Mouse (Mus musculus): ENCODE data around the gene Rnf24. TPM values are rescaled to one million over a fixed set of nuclear protein-coding genes. Genes with fewer than 3 reads are reported as not detected.

The Rnf24 gene
- 17.4 and 18.0 TPM in 2 replicates for polyA plus RNA-seq (2014; fragmentation: Nextera tagmentation; extraction: Ambion mirVana)

GRCm38 (mm10) chr2:131352747-131353563, at the start of gene Rnf24:
Gene Rnf24 (minus strand): TSS chr2:131352892.
- peak; percentile 97 for ATAC-seq (ENCODE audit: low FRiP score)
- Histone ChIP-seq H3K4me2 (replicated peaks) (peak within 1 kb of the TSS; percentile 77), H3K4me3 (replicated peaks; ENCODE audit: low read length) (peak within 1 kb of the TSS; percentile 90), H3K36me3 (replicated peaks; ENCODE audit: control insufficient read depth, insufficient read depth) (no peaks in the 10 kb centered on the region), H3K9ac (peak within 1 kb of the TSS; percentile 98), H3K27me3 (ENCODE audit: control insufficient read depth, insufficient read depth, low read length) (no peaks in the 10 kb centered on the region), H3K4me1 (replicated peaks; ENCODE audit: control insufficient read depth, insufficient read depth, low read length) (peaks cover 19% of the 10 kb centered on the region), H3K27ac (peak within 1 kb of the TSS; percentile 98), H3K9me3 (ENCODE audit: control insufficient read depth, low read length) (no peaks in the 10 kb centered on the region)
- DNase-seq (ENCODE audit: low spot score) = peak; percentile 97
- WGBS = 2% methylated on average over 53 of the region's 54 CpGs

GRCm38 (mm10) chr2:131401794-131402495, 49.3 kb upstream of the Rnf24 start:
- Histone ChIP-seq H3K4me2 (replicated peaks) (no peak overlapping the region), H3K4me1 (replicated peaks; ENCODE audit: control insufficient read depth, insufficient read depth, low read length) (no peaks in the 10 kb centered on the region), H3K4me3 (replicated peaks; ENCODE audit: low read length) (no peak overlapping the region), H3K27me3 (ENCODE audit: control insufficient read depth, insufficient read depth, low read length) (no peaks in the 10 kb centered on the region), H3K36me3 (replicated peaks; ENCODE audit: control insufficient read depth, insufficient read depth) (no peaks in the 10 kb centered on the region), H3K9ac (no peak overlapping the region), H3K9me3 (ENCODE audit: control insufficient read depth, low read length) (no peaks in the 10 kb centered on the region), H3K27ac (no peak overlapping the region)
- 77% methylated on average over 8 of the region's 8 CpGs for WGBS
- DNase-seq (ENCODE audit: low spot score) (no peak), ATAC-seq (ENCODE audit: low FRiP score) (no peak)

GRCm38 (mm10) chr2:131400846-131401245, 48.2 kb upstream of the Rnf24 start:
- H3K9me3 ChIP-seq (ENCODE audit: control insufficient read depth, low read length) = no peaks in the 10 kb centered on the region
- H3K27me3 ChIP-seq (ENCODE audit: control insufficient read depth, insufficient read depth, low read length) = no peaks in the 10 kb centered on the region
- H3K4me3 ChIP-seq (replicated peaks; ENCODE audit: low read length) = no peak overlapping the region
- H3K4me2 ChIP-seq (replicated peaks) = no peak overlapping the region
- no peaks in the 10 kb centered on the region for H3K36me3 ChIP-seq (replicated peaks; ENCODE audit: control insufficient read depth, insufficient read depth)
- ATAC-seq (ENCODE audit: low FRiP score) = no peak
- no peak overlapping the region for H3K27ac ChIP-seq
- no peaks in the 10 kb centered on the region for H3K4me1 ChIP-seq (replicated peaks; ENCODE audit: control insufficient read depth, insufficient read depth, low read length)
- no peak overlapping the region for H3K9ac ChIP-seq
- WGBS = 83% methylated on average over 2 of the region's 2 CpGs
- DNase-seq (ENCODE audit: low spot score) = no peak

GRCm38 (mm10) chr2:131397323-131397848, 44.7 kb upstream of the Rnf24 start:
- DNase-seq (ENCODE audit: low spot score) (no peak), ATAC-seq (ENCODE audit: low FRiP score) (no peak)
- no peaks in the 10 kb centered on the region for H3K27me3 ChIP-seq (ENCODE audit: control insufficient read depth, insufficient read depth, low read length)
- no peak overlapping the region for H3K4me2 ChIP-seq (replicated peaks)
- no peaks in the 10 kb centered on the region for H3K4me1 ChIP-seq (replicated peaks; ENCODE audit: control insufficient read depth, insufficient read depth, low read length)
- no peak overlapping the region for H3K27ac ChIP-seq
- no peak overlapping the region for H3K9ac ChIP-seq
- no peaks in the 10 kb centered on the region for H3K9me3 ChIP-seq (ENCODE audit: control insufficient read depth, low read length)
- WGBS = 89% methylated on average over 5 of the region's 5 CpGs
- no peaks in the 10 kb centered on the region for H3K36me3 ChIP-seq (replicated peaks; ENCODE audit: control insufficient read depth, insufficient read depth)
- H3K4me3 ChIP-seq (replicated peaks; ENCODE audit: low read length) = no peak overlapping the region

- WGBS = 87% methylated on average over 10 of the region's 10 CpGs
- H3K4me3 ChIP-seq (replicated peaks; ENCODE audit: low read length) = no peak overlapping the region
- DNase-seq (ENCODE audit: low spot score) (no peak), ATAC-seq (ENCODE audit: low FRiP score) (no peak)
- no peaks in the 10 kb centered on the region for H3K9me3 ChIP-seq (ENCODE audit: control insufficient read depth, low read length)
- no peaks in the 10 kb centered on the region for H3K27me3 ChIP-seq (ENCODE audit: control insufficient read depth, insufficient read depth, low read length)
- no peak overlapping the region for H3K4me2 ChIP-seq (replicated peaks)
- H3K36me3 ChIP-seq (replicated peaks; ENCODE audit: control insufficient read depth, insufficient read depth) = no peaks in the 10 kb centered on the region
- no peak overlapping the region for H3K9ac ChIP-seq
- no peak overlapping the region for H3K27ac ChIP-seq
- H3K4me1 ChIP-seq (replicated peaks; ENCODE audit: control insufficient read depth, insufficient read depth, low read length) = no peaks in the 10 kb centered on the region
These were observed 33.8 kb upstream of the Rnf24 start for GRCm38 (mm10) chr2:131386350-131386962.

GRCm38 (mm10) chr2:131385176-131385575, 32.5 kb upstream of the Rnf24 start:
- H3K4me3 ChIP-seq (replicated peaks; ENCODE audit: low read length) = no peak overlapping the region
- ATAC-seq (ENCODE audit: low FRiP score) = no peak
- 88% methylated on average over 4 of the region's 4 CpGs for WGBS
- no peak for DNase-seq (ENCODE audit: low spot score)
- H3K9ac ChIP-seq = no peak overlapping the region
- no peaks in the 10 kb centered on the region for H3K9me3 ChIP-seq (ENCODE audit: control insufficient read depth, low read length)
- H3K27ac ChIP-seq = no peak overlapping the region
- no peak overlapping the region for H3K4me2 ChIP-seq (replicated peaks)
- no peaks in the 10 kb centered on the region for H3K4me1 ChIP-seq (replicated peaks; ENCODE audit: control insufficient read depth, insufficient read depth, low read length)
- no peaks in the 10 kb centered on the region for H3K27me3 ChIP-seq (ENCODE audit: control insufficient read depth, insufficient read depth, low read length)
- no peaks in the 10 kb centered on the region for H3K36me3 ChIP-seq (replicated peaks; ENCODE audit: control insufficient read depth, insufficient read depth)

GRCm38 (mm10) chr2:131379541-131379940, 26.8 kb upstream of the Rnf24 start:
- Histone ChIP-seq H3K27ac (no peak overlapping the region), H3K4me3 (replicated peaks; ENCODE audit: low read length) (no peak overlapping the region), H3K4me1 (replicated peaks; ENCODE audit: control insufficient read depth, insufficient read depth, low read length) (no peaks in the 10 kb centered on the region), H3K36me3 (replicated peaks; ENCODE audit: control insufficient read depth, insufficient read depth) (no peaks in the 10 kb centered on the region), H3K4me2 (replicated peaks) (no peak overlapping the region), H3K27me3 (ENCODE audit: control insufficient read depth, insufficient read depth, low read length) (no peaks in the 10 kb centered on the region), H3K9ac (no peak overlapping the region), H3K9me3 (ENCODE audit: control insufficient read depth, low read length) (no peaks in the 10 kb centered on the region)
- no peak for DNase-seq (ENCODE audit: low spot score)
- no peak for ATAC-seq (ENCODE audit: low FRiP score)
- 81% methylated on average over 3 of the region's 3 CpGs for WGBS

GRCm38 (mm10) chr2:131378872-131379271, 26.2 kb upstream of the Rnf24 start:
- Histone ChIP-seq H3K4me1 (replicated peaks; ENCODE audit: control insufficient read depth, insufficient read depth, low read length) (no peaks in the 10 kb centered on the region), H3K4me2 (replicated peaks) (no peak overlapping the region), H3K9ac (no peak overlapping the region), H3K36me3 (replicated peaks; ENCODE audit: control insufficient read depth, insufficient read depth) (no peaks in the 10 kb centered on the region), H3K4me3 (replicated peaks; ENCODE audit: low read length) (no peak overlapping the region), H3K27ac (no peak overlapping the region), H3K9me3 (ENCODE audit: control insufficient read depth, low read length) (no peaks in the 10 kb centered on the region), H3K27me3 (ENCODE audit: control insufficient read depth, insufficient read depth, low read length) (no peaks in the 10 kb centered on the region)
- WGBS = 94% methylated on average over 5 of the region's 5 CpGs
- ATAC-seq (ENCODE audit: low FRiP score) (no peak), DNase-seq (ENCODE audit: low spot score) (no peak)

- Histone ChIP-seq H3K27ac (no peak overlapping the region), H3K27me3 (ENCODE audit: control insufficient read depth, insufficient read depth, low read length) (no peaks in the 10 kb centered on the region), H3K4me3 (replicated peaks; ENCODE audit: low read length) (no peak overlapping the region), H3K4me2 (replicated peaks) (no peak overlapping the region), H3K9ac (no peak overlapping the region), H3K4me1 (replicated peaks; ENCODE audit: control insufficient read depth, insufficient read depth, low read length) (no peaks in the 10 kb centered on the region), H3K9me3 (ENCODE audit: control insufficient read depth, low read length) (no peaks in the 10 kb centered on the region), H3K36me3 (replicated peaks; ENCODE audit: control insufficient read depth, insufficient read depth) (no peaks in the 10 kb centered on the region)
- ATAC-seq (ENCODE audit: low FRiP score) (no peak), DNase-seq (ENCODE audit: low spot score) (no peak)
- 74% methylated on average over 6 of the region's 6 CpGs for WGBS
These were observed 24.4 kb upstream of the Rnf24 start for GRCm38 (mm10) chr2:131377055-131377454.
